Mouse (Mus musculus): ENCODE data around the gene Skap2. TPM values are rescaled to one million over a fixed set of nuclear protein-coding genes. Genes with fewer than 3 reads are reported as not detected.

Gene Skap2
- polyA plus RNA-seq, 1 experiment: 15.2 TPM

- TF ChIP-seq POLR2A (IDR thresholded peaks at IDR 0.05; ENCODE audit: control insufficient read depth, low read depth, low read length): no peak
- no peak for TF ChIP-seq CTCF (IDR thresholded peaks at IDR 0.05; ENCODE audit: control insufficient read depth, insufficient read depth, insufficient replicate concordance, low read depth, low read length)
- Histone ChIP-seq H3K27me3 (ENCODE audit: control insufficient read depth, insufficient read depth, low read length) (no peaks in the 10 kb centered on the region), H3K4me1 (ENCODE audit: control insufficient read depth, insufficient read depth, low read length) (no peaks in the 10 kb centered on the region), H3K27ac (ENCODE audit: control insufficient read depth, insufficient read depth, low read depth, low read length) (no peak overlapping the region), H3K36me3 (ENCODE audit: control insufficient read depth, insufficient read depth, low read length) (no peaks in the 10 kb centered on the region), H3K4me3 (ENCODE audit: control insufficient read depth, low read depth, low read length) (no peak overlapping the region)
Observed at GRCm38 (mm10) chr6:52036077-52036476, 23.7 kb upstream of the Skap2 start.

- Histone ChIP-seq H3K4me1 (ENCODE audit: control insufficient read depth, insufficient read depth, low read length) (no peaks in the 10 kb centered on the region), H3K27ac (ENCODE audit: control insufficient read depth, insufficient read depth, low read depth, low read length) (no peak overlapping the region), H3K36me3 (ENCODE audit: control insufficient read depth, insufficient read depth, low read length) (no peaks in the 10 kb centered on the region), H3K4me3 (ENCODE audit: control insufficient read depth, low read depth, low read length) (no peak overlapping the region), H3K27me3 (ENCODE audit: control insufficient read depth, insufficient read depth, low read length) (no peaks in the 10 kb centered on the region)
- no peak for TF ChIP-seq POLR2A (IDR thresholded peaks at IDR 0.05; ENCODE audit: control insufficient read depth, low read depth, low read length)
- TF ChIP-seq CTCF (IDR thresholded peaks at IDR 0.05; ENCODE audit: control insufficient read depth, insufficient read depth, insufficient replicate concordance, low read depth, low read length): no peak
Observed at GRCm38 (mm10) chr6:52031181-52031580, 18.8 kb upstream of the Skap2 start.

GRCm38 (mm10) chr6:52028131-52028530 is 15.8 kb upstream of the Skap2 start:
- Histone ChIP-seq H3K4me1 (ENCODE audit: control insufficient read depth, insufficient read depth, low read length) (no peaks in the 10 kb centered on the region), H3K36me3 (ENCODE audit: control insufficient read depth, insufficient read depth, low read length) (no peaks in the 10 kb centered on the region), H3K27ac (ENCODE audit: control insufficient read depth, insufficient read depth, low read depth, low read length) (no peak overlapping the region), H3K27me3 (ENCODE audit: control insufficient read depth, insufficient read depth, low read length) (no peaks in the 10 kb centered on the region), H3K4me3 (ENCODE audit: control insufficient read depth, low read depth, low read length) (no peak overlapping the region)
- TF ChIP-seq POLR2A (IDR thresholded peaks at IDR 0.05; ENCODE audit: control insufficient read depth, low read depth, low read length) (no peak), CTCF (IDR thresholded peaks at IDR 0.05; ENCODE audit: control insufficient read depth, insufficient read depth, insufficient replicate concordance, low read depth, low read length) (no peak)

DNA sequence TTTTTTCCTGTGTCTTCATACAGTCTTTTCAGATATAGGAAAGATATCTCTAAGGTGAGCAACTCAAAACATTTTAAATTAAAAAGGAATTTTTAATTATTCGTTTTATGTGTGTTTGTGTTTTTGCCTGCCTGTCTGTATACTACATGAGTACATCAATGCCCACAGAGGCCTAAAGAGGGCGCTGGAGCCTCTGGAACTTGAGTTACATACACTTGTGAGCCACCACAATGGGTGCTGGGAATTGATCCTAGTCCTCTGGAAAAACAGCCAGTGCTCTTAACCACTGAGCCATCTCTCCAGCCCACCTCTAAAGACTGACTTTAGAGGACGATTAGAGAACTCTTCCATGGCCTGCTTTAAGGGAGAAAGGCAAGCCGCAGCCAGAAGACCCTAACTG is 14.8 kb upstream of the Skap2 start:
- Histone ChIP-seq H3K4me1 (ENCODE audit: control insufficient read depth, insufficient read depth, low read length) (no peaks in the 10 kb centered on the region), H3K36me3 (ENCODE audit: control insufficient read depth, insufficient read depth, low read length) (no peaks in the 10 kb centered on the region), H3K4me3 (ENCODE audit: control insufficient read depth, low read depth, low read length) (no peak overlapping the region), H3K27ac (ENCODE audit: control insufficient read depth, insufficient read depth, low read depth, low read length) (no peak overlapping the region), H3K27me3 (ENCODE audit: control insufficient read depth, insufficient read depth, low read length) (no peaks in the 10 kb centered on the region)
- TF ChIP-seq POLR2A (IDR thresholded peaks at IDR 0.05; ENCODE audit: control insufficient read depth, low read depth, low read length): no peak
- no peak for TF ChIP-seq CTCF (IDR thresholded peaks at IDR 0.05; ENCODE audit: control insufficient read depth, insufficient read depth, insufficient replicate concordance, low read depth, low read length)

DNA sequence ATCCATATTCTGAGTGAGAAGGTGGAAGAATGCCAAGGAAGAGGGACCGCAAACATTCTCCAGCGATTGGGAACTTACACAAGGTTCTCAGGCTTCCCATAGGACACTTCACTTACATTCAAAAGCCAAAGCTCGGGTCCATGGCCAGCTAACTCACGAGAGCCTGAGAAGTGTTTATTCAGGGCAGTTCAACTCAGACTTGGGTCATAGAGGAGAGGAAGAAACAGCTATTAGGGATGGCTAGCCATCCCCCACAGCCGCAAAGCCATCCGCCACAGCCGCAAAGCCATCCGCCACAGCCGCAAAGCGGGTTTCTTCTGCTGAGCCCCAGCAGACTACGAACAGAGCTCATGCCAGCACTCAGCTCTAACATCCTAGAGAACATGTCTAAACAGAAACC is 13.9 kb upstream of the Skap2 start:
- TF ChIP-seq CTCF (IDR thresholded peaks at IDR 0.05; ENCODE audit: control insufficient read depth, insufficient read depth, insufficient replicate concordance, low read depth, low read length) (no peak), POLR2A (IDR thresholded peaks at IDR 0.05; ENCODE audit: control insufficient read depth, low read depth, low read length) (no peak)
- no peak overlapping the region for H3K4me3 ChIP-seq (ENCODE audit: control insufficient read depth, low read depth, low read length)

GRCm38 (mm10) chr6:52024730-52025129 is 12.4 kb upstream of the Skap2 start:
- H3K4me3 ChIP-seq (ENCODE audit: control insufficient read depth, low read depth, low read length): no peak overlapping the region
- H3K36me3 ChIP-seq (ENCODE audit: control insufficient read depth, insufficient read depth, low read length): no peaks in the 10 kb centered on the region
- H3K4me1 ChIP-seq (ENCODE audit: control insufficient read depth, insufficient read depth, low read length): no peaks in the 10 kb centered on the region
- H3K27ac ChIP-seq (ENCODE audit: control insufficient read depth, insufficient read depth, low read depth, low read length): no peak overlapping the region
- H3K27me3 ChIP-seq (ENCODE audit: control insufficient read depth, insufficient read depth, low read length): no peaks in the 10 kb centered on the region
- TF ChIP-seq CTCF (IDR thresholded peaks at IDR 0.05; ENCODE audit: control insufficient read depth, insufficient read depth, insufficient replicate concordance, low read depth, low read length) (no peak), POLR2A (IDR thresholded peaks at IDR 0.05; ENCODE audit: control insufficient read depth, low read depth, low read length) (no peak)

More for the DNA sequence above, 13.9 kb upstream of the Skap2 start:
- no peaks in the 10 kb centered on the region for H3K27me3 ChIP-seq (ENCODE audit: control insufficient read depth, insufficient read depth, low read length)
- H3K36me3 ChIP-seq (ENCODE audit: control insufficient read depth, insufficient read depth, low read length): no peaks in the 10 kb centered on the region
- H3K4me1 ChIP-seq (ENCODE audit: control insufficient read depth, insufficient read depth, low read length): no peaks in the 10 kb centered on the region
- no peak overlapping the region for H3K27ac ChIP-seq (ENCODE audit: control insufficient read depth, insufficient read depth, low read depth, low read length)

GRCm38 (mm10) chr6:52022363-52022762 is 10.0 kb upstream of the Skap2 start:
- H3K4me1 ChIP-seq (ENCODE audit: control insufficient read depth, insufficient read depth, low read length): no peaks in the 10 kb centered on the region
- H3K27me3 ChIP-seq (ENCODE audit: control insufficient read depth, insufficient read depth, low read length): no peaks in the 10 kb centered on the region
- H3K36me3 ChIP-seq (ENCODE audit: control insufficient read depth, insufficient read depth, low read length): no peaks in the 10 kb centered on the region
- TF ChIP-seq CTCF (IDR thresholded peaks at IDR 0.05; ENCODE audit: control insufficient read depth, insufficient read depth, insufficient replicate concordance, low read depth, low read length) (no peak), POLR2A (IDR thresholded peaks at IDR 0.05; ENCODE audit: control insufficient read depth, low read depth, low read length) (no peak)
- no peak overlapping the region for H3K4me3 ChIP-seq (ENCODE audit: control insufficient read depth, low read depth, low read length)
- H3K27ac ChIP-seq (ENCODE audit: control insufficient read depth, insufficient read depth, low read depth, low read length): no peak overlapping the region

- no peaks in the 10 kb centered on the region for H3K27me3 ChIP-seq (ENCODE audit: control insufficient read depth, insufficient read depth, low read length)
- TF ChIP-seq CTCF (IDR thresholded peaks at IDR 0.05; ENCODE audit: control insufficient read depth, insufficient read depth, insufficient replicate concordance, low read depth, low read length): no peak
- TF ChIP-seq POLR2A (IDR thresholded peaks at IDR 0.05; ENCODE audit: control insufficient read depth, low read depth, low read length): no peak
Observed at GRCm38 (mm10) chr6:52020276-52020675, 7.9 kb upstream of the Skap2 start.

More at GRCm38 (mm10) chr6:52020276-52020675, 7.9 kb upstream of the Skap2 start:
- Histone ChIP-seq H3K4me1 (ENCODE audit: control insufficient read depth, insufficient read depth, low read length) (no peaks in the 10 kb centered on the region), H3K27ac (ENCODE audit: control insufficient read depth, insufficient read depth, low read depth, low read length) (no peak overlapping the region), H3K36me3 (ENCODE audit: control insufficient read depth, insufficient read depth, low read length) (no peaks in the 10 kb centered on the region), H3K4me3 (ENCODE audit: control insufficient read depth, low read depth, low read length) (no peak overlapping the region)

Measured in testis, adult 2 months (tissue).